Mouse (Mus musculus) lung, postnatal 14 days (tissue): Measurements from ENCODE around the gene Gm10128.
"Not testable (repeated sequence)": the region's sequence is repeated elsewhere in the genome, so short reads cannot be mapped to it uniquely, and the experiment has no call there.

ENCODE experiments used
- DNase-seq: peaks from one replicate; pipeline ENCODE4 v3.0.0; 2021

Gene Gm10128

DNA sequence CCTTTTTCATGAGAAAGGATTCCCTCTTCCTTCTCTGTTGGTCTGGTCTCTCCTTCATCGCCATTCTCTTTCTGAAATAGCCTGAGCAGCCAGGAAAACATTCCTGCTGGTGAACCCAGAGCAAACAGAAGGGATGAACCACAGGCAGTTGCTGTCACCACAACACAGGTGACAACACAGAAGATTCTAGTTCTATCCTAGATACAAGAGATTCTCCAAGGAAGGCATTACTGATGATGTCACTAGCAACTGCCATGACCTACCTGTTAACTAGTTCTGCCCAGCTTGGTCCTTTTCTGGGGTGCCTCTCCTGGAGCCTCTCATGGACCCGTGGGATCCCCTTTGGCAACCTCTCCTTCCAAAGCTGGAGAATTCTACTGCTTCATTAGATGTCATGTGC, at the start of gene Gm10128:
TSS of gene Gm10128 (minus strand) at position 101 of the 400 bp plus-strand sequence.
- DNase-seq: not testable (repeated sequence)

DNA sequence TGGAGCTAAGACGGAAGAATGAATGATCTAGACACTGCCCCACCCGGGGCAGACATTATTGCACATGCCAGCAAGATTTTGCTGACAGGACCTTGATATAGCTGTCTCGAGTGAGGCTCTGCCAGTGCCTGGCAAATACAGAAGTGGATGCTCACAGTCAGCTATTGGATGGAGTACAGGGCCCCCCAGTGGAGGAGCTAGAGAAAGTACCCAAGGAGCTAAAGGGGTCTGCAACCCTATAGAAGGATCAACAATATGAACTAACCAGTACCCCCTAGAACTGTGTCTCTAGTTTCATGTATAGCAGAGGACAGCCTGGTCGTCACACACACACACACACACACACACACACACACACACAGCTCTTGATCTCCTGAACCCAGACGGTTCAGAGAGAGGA, 37.4 kb upstream of the Gm10128 start:
- DNase-seq: not testable (repeated sequence)

DNA sequence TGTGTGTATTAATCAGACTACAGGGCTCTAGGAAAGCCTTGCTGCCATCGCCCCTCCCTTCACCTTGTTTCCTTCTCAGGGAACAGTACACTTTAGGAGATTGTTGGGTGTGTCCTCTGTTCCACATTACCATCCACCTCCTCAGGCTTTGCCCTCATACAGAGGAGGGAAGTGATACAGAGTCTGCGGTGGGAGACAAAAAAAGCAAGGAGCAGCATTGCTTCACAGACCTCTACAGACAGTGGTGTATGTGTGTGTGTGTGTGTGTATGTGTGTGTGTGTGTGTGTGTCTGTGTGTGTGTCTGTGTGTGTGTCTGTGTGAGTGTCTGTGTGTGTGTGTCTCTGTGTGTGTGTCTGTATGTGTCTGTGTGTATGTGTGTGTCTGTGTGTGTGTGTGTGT, 18.7 kb upstream of the Gm10128 start:
- DNase-seq: not testable (repeated sequence)

DNA sequence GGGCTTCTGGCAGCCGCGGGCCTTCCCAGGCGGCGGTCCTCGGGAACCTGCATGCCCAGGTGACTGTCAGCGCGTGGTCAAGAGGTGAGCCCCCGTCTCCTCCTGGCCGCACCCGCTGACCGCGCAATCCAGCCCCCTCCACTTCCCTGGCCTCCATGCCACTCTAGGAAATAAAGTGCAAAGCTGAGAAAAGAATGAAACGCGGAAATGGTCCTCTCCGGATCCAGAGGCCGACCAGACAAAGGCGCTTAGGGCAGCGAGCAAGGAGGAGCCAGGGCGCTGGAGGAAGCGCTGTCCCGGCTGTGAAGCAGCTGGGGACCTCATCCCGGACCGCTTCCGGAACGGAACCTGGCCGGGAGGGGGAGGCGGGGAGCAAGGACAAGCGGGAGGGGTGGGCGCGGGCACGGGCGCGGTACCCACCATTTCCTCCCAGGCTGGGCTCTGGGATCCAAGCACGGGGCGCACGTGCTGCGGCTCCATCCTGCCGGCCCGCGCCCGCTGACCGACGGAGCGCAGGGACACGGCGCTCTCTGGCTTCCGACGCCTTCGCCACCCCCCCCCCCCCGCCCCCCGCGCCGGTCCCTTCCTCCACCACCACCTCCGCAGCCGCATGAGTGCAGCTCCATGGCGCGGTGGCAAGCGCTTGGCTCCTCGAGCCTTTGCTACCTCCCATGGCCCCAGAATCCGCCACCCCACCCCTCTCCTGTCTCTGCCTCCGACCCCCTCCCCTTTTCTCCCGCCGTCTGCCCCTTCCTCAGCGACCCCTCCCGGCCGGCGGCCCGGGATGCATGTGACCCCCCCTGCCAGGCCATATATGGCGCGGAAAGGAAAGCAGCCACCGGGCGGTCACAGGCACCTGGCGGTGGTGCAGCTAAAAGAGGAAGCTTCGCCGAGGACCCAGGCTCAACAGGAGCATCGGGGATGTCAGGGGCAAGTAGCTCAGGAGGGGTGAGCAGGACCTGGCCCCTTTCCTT, 14.6 kb upstream of the Gm10128 start:
- not testable (repeated sequence) for DNase-seq

DNA sequence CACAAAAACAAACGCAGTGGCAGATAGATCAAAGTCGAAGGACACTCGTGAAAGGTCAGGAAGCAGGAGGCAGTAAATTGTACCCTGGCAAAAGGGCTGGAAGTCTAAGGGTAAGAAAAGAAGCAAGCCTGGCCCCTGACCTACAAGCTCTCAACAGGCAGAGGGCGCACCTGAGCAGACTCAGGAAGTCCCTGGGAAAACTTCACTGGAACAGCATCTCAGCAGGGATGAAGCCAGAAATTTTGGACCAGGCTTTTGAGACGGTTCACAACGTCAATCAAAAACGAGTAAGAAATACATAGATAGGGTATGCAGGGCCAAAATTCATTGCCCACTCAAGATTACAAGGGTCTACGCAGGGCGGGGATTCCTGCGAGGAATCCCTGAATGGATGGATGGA, 13.7 kb upstream of the Gm10128 start:
- DNase-seq: not testable (repeated sequence)

GRCm38 (mm10) chr14:7595492-7595891, 48.3 kb downstream of the Gm10128 start, which contains the start of gene Gm10338:
Gene Gm10338, minus strand, starts transcription at chr14:7595592.
- not testable (repeated sequence) for DNase-seq
